ENCODE assay signal across 17 mouse cellular contexts in genomic region chr6:99241625-99242395, GRCm38 (mm10).
DNase-seq lines count a peak whose midpoint lies in the region; ATAC-seq and TF ChIP-seq lines count a peak whose summit lies in the region.
"Had no signal": no experiment of that assay in that cellular context is flagged by ENCODE, and none has a peak within 500 bp of the region (broad histone marks: within the 10 kb centered on the region; RNA-seq: fewer than 3 reads in every experiment).

No protein-coding gene starts in this region.

- H3K27me3 ChIP-seq in liver, adult 2 months (ENCODE audit: control insufficient read depth, insufficient read depth, low read length), result no peaks in the 10 kb centered on the region
- H3K27me3 ChIP-seq in liver, embryonic 11.5 days (replicated peaks; ENCODE audit: control insufficient read depth, insufficient read depth, low read length), result no peaks in the 10 kb centered on the region
- no peaks in the 10 kb centered on the region for H3K27me3 ChIP-seq in CH12.LX (replicated peaks)
- H3K27me3 ChIP-seq in thymus, adult 2 months (ENCODE audit: control insufficient read depth, insufficient read depth, low read length), result no peaks in the 10 kb centered on the region
- no peaks in the 10 kb centered on the region for H3K27me3 ChIP-seq in cerebellum, adult 2 months (ENCODE audit: control insufficient read depth, insufficient read depth, low read length)
- H3K27me3 ChIP-seq: embryonic facial prominence, embryonic 15.5 days; forebrain, embryonic 13.5 days; hindbrain, embryonic 15.5 days; liver, embryonic 15.5 days; stomach, embryonic 15.5 days had no signal

- no peaks in the 10 kb centered on the region for H3K4me1 ChIP-seq in liver, adult 2 months (ENCODE audit: control insufficient read depth, insufficient read depth, low read length)
- H3K4me1 ChIP-seq in liver, embryonic 11.5 days (replicated peaks; ENCODE audit: control insufficient read depth, insufficient read depth, low read length), result peaks cover 3% of the 10 kb centered on the region; the same call in 1 of the 2 replicates
- peaks cover 23 to 29% of the 10 kb centered on the region in 2 experiments for H3K4me1 ChIP-seq in CH12.LX (ENCODE audit: control insufficient read depth in 1 of 2, insufficient read depth in 2 of 2)
- peaks cover 7% of the 10 kb centered on the region for H3K4me1 ChIP-seq in thymus, adult 2 months (replicated peaks; ENCODE audit: control insufficient read depth, insufficient read depth, low read length)
- no peaks in the 10 kb centered on the region for H3K4me1 ChIP-seq in cerebellum, adult 2 months (ENCODE audit: control insufficient read depth, insufficient read depth, low read length)
- H3K4me1 ChIP-seq: embryonic facial prominence, embryonic 15.5 days; forebrain, embryonic 13.5 days; hindbrain, embryonic 15.5 days; liver, embryonic 15.5 days; stomach, embryonic 15.5 days had no signal

- TF ChIP-seq RAD21 in CH12.LX (IDR thresholded peaks at IDR 0.05; ENCODE audit: low read depth, low read length), result no peak; the same call in 1 of the 2 replicates

- in situ Hi-C loops in CH12.LX (cut with MboI; ENCODE audit: low pct_ligation_motif_present, low pct_unique_long_range_greater_than_20kb, low sequenced_read_pairs), result no loop called here

- H3K9me3 ChIP-seq in liver, embryonic 11.5 days (ENCODE audit: control insufficient read depth, low read length), result no peaks in the 10 kb centered on the region
- no peaks in the 10 kb centered on the region for H3K9me3 ChIP-seq in CH12.LX (replicated peaks; ENCODE audit: low read length)
- H3K9me3 ChIP-seq: embryonic facial prominence, embryonic 15.5 days; forebrain, embryonic 13.5 days; hindbrain, embryonic 15.5 days; liver, embryonic 15.5 days; stomach, embryonic 15.5 days had no signal

- H3K79me2 ChIP-seq in liver, adult 2 months (ENCODE audit: control insufficient read depth, insufficient read depth, low read length), result peaks cover 9% of the 10 kb centered on the region; the same call in 1 of the 2 replicates
- H3K79me2 ChIP-seq in CH12.LX (replicated peaks; ENCODE audit: control insufficient read depth, extremely low read depth, insufficient read depth, poor library complexity, severe bottlenecking) (no peaks in the 10 kb centered on the region; the same call in 1 of the 2 replicates), macrophage (ENCODE audit: inconsistent target) (no peaks in the 10 kb centered on the region)

- H3K4me2 ChIP-seq in liver, embryonic 11.5 days, result no peak overlapping the region
- H3K4me2 ChIP-seq in CH12.LX (ENCODE audit: insufficient read depth, low read depth, poor library complexity, severe bottlenecking), result peak overlapping the region; percentile 45
- H3K4me2 ChIP-seq: embryonic facial prominence, embryonic 15.5 days; forebrain, embryonic 13.5 days; hindbrain, embryonic 15.5 days; liver, embryonic 15.5 days; midbrain, embryonic 11.5 days; stomach, embryonic 15.5 days had no signal

- peak; percentile 31 for DNase-seq in liver, adult 2 months (ENCODE audit: extremely low read depth, low read depth, low spot score)
- DNase-seq in liver, embryonic 11.5 days (ENCODE audit: low spot score), result no peak
- peak; percentile 78 for DNase-seq in CH12.LX (ENCODE audit: extremely low read depth)
- peak; percentile 39 for DNase-seq in thymus, adult 2 months
- no peak for DNase-seq in urinary bladder, postnatal 25 days (ENCODE audit: low spot score)
- DNase-seq in cerebellum, adult 2 months, result no peak
- no peak for DNase-seq in cerebellum, postnatal 10 days
- DNase-seq: adrenal gland, postnatal 14 days; cerebellum, postnatal 36 days; gastrocnemius, postnatal 10 days had no signal

- no peak for TF ChIP-seq POLR2A in liver, adult 2 months (IDR thresholded peaks at IDR 0.05; ENCODE audit: extremely low read depth, insufficient read depth, low read length)
- TF ChIP-seq POLR2A in CH12.LX (IDR thresholded peaks at IDR 0.05; ENCODE audit: low read depth, low read length), result no peak
- no peak for TF ChIP-seq POLR2A in thymus, adult 2 months (IDR thresholded peaks at IDR 0.05; ENCODE audit: control insufficient read depth, extremely low read depth, insufficient read depth, low read length, poor library complexity)
- TF ChIP-seq POLR2A in cerebellum, adult 2 months (IDR thresholded peaks at IDR 0.05; ENCODE audit: borderline replicate concordance, insufficient read depth, low read length), result no peak

- H3K9ac ChIP-seq in liver, adult 2 months (ENCODE audit: low read depth, low read length), result no peak overlapping the region
- no peak overlapping the region for H3K9ac ChIP-seq in liver, embryonic 11.5 days (ENCODE audit: low read depth, low read length)
- 0 out of 2 replicates have a peak overlapping the region, but pooled peaks have one; percentile 24 for H3K9ac ChIP-seq in CH12.LX (ENCODE audit: insufficient read depth, low read depth)
- H3K9ac ChIP-seq: embryonic facial prominence, embryonic 15.5 days; forebrain, embryonic 13.5 days; hindbrain, embryonic 15.5 days; liver, embryonic 15.5 days; stomach, embryonic 15.5 days had no signal

- no peak for ATAC-seq in liver, embryonic 11.5 days (replicated peaks; ENCODE audit: low FRiP score)
- ATAC-seq: forebrain, embryonic 13.5 days had no signal

- no peak overlapping the region for H3K27ac ChIP-seq in liver, adult 2 months (replicated peaks; ENCODE audit: insufficient read depth, low read depth, low read length)
- H3K27ac ChIP-seq in liver, embryonic 11.5 days (ENCODE audit: low read depth, low read length), result no peak overlapping the region
- H3K27ac ChIP-seq in CH12.LX (ENCODE audit: insufficient read depth, low read depth) (peak overlapping the region; percentile 91), macrophage (peak overlapping the region; percentile 64)
- H3K27ac ChIP-seq in thymus, adult 2 months (ENCODE audit: control insufficient read depth, insufficient read depth, low read length), result no peak overlapping the region
- no peak overlapping the region for H3K27ac ChIP-seq in cerebellum, adult 2 months (ENCODE audit: insufficient read depth, low read length)
- H3K27ac ChIP-seq: embryonic facial prominence, embryonic 15.5 days; forebrain, embryonic 13.5 days; hindbrain, embryonic 15.5 days; liver, embryonic 15.5 days; stomach, embryonic 15.5 days had no signal

- TF ChIP-seq CTCF in liver, adult 2 months (IDR thresholded peaks at IDR 0.05; ENCODE audit: low read depth, low read length), result no peak
- TF ChIP-seq CTCF in CH12.LX (conservative IDR thresholded peaks at IDR 0.05 in 1 of 2, IDR thresholded peaks at IDR 0.05 in 1 of 2; ENCODE audit: low read depth in 2 of 2, low read length in 2 of 2), result no peak
- no peak for TF ChIP-seq CTCF in thymus, adult 2 months (IDR thresholded peaks at IDR 0.05; ENCODE audit: borderline replicate concordance, control insufficient read depth, extremely low read depth, insufficient read depth, low read length, poor library complexity)
- TF ChIP-seq CTCF in cerebellum, adult 2 months (IDR thresholded peaks at IDR 0.05; ENCODE audit: borderline replicate concordance, insufficient read depth, low read depth, low read length), result no peak

- 94% methylated on average over 10 of the region's 10 CpGs for WGBS in liver, adult 2 months
- 77% methylated on average over 10 of the region's 10 CpGs for WGBS in liver, embryonic 11.5 days
- WGBS in macrophage (ENCODE audit: missing documents), result 56% methylated on average over 10 of the region's 10 CpGs
- WGBS in thymus, adult 2 months, result 50% methylated on average over 10 of the region's 10 CpGs
- 95% methylated on average over 10 of the region's 10 CpGs for WGBS in cerebellum, adult 2 months

- TF ChIP-seq EP300 in CH12.LX (IDR thresholded peaks at IDR 0.05; ENCODE audit: low read length), result peak; percentile 74

- H3K4me3 ChIP-seq in liver, adult 2 months (ENCODE audit: insufficient read depth, low read depth, low read length), result no peak overlapping the region
- no peak overlapping the region for H3K4me3 ChIP-seq in liver, embryonic 11.5 days (ENCODE audit: low read depth, low read length)
- peak overlapping the region in 1 of 3 experiments; percentile 19 for H3K4me3 ChIP-seq in CH12.LX (replicated peaks in 1 of 3; ENCODE audit: low read depth in 2 of 3, low read length in 2 of 3, poor library complexity in 1 of 3)
- H3K4me3 ChIP-seq in macrophage (ENCODE audit: inconsistent target), result no peak overlapping the region
- H3K4me3 ChIP-seq in thymus, adult 2 months (ENCODE audit: control insufficient read depth, insufficient read depth, low read length), result no peak overlapping the region
- no peak overlapping the region for H3K4me3 ChIP-seq in cerebellum, adult 2 months (replicated peaks; ENCODE audit: insufficient read depth, low read depth, low read length)
- H3K4me3 ChIP-seq: embryonic facial prominence, embryonic 15.5 days; forebrain, embryonic 13.5 days; hindbrain, embryonic 15.5 days; liver, embryonic 15.5 days; stomach, embryonic 15.5 days had no signal

- dilution Hi-C loops in CH12.LX (cut with MboI; ENCODE audit: extremely low pct_ligation_motif_present, extremely low pct_unique_long_range_greater_than_20kb, low sequenced_read_pairs), result no loop called here

- H3K36me3 ChIP-seq in liver, adult 2 months (ENCODE audit: control insufficient read depth, insufficient read depth, low read length), result no peaks in the 10 kb centered on the region
- no peaks in the 10 kb centered on the region for H3K36me3 ChIP-seq in liver, embryonic 11.5 days (ENCODE audit: control insufficient read depth, insufficient read depth, low read length)
- H3K36me3 ChIP-seq in CH12.LX (replicated peaks in 1 of 2; ENCODE audit: control insufficient read depth in 1 of 2, insufficient read depth in 1 of 2, low read length in 1 of 2), result peaks cover 0 to 3% of the 10 kb centered on the region in 2 experiments
- no peaks in the 10 kb centered on the region for H3K36me3 ChIP-seq in macrophage (ENCODE audit: inconsistent target)
- no peaks in the 10 kb centered on the region for H3K36me3 ChIP-seq in thymus, adult 2 months (ENCODE audit: control insufficient read depth, insufficient read depth, low read length)
- H3K36me3 ChIP-seq: embryonic facial prominence, embryonic 15.5 days; hindbrain, embryonic 15.5 days; liver, embryonic 15.5 days; stomach, embryonic 15.5 days had no signal

TF ChIP-seq in CH12.LX, 34 proteins besides CTCF, POLR2A, EP300 and RAD21 (continues in another document):
- TF ChIP-seq IRF4 (IDR thresholded peaks at IDR 0.05; ENCODE audit: low read depth, low read length) (no peak; the same call in 1 of the 2 replicates), CHD2 (IDR thresholded peaks at IDR 0.05; ENCODE audit: low read length) (no peak), NELFE (IDR thresholded peaks at IDR 0.05; ENCODE audit: low read depth, low read length) (no peak), USF1 (IDR thresholded peaks at IDR 0.05; ENCODE audit: low read depth, low read length) (no peak), ZMIZ1 (IDR thresholded peaks at IDR 0.05; ENCODE audit: low read depth, low read length) (no peak), BHLHE40 (IDR thresholded peaks at IDR 0.05; ENCODE audit: low read depth, low read length) (peak; percentile 82), MAX (IDR thresholded peaks at IDR 0.05; ENCODE audit: low read length) (0 out of 2 replicates have a peak, but pooled peaks have one; percentile 9), PAX5 (IDR thresholded peaks at IDR 0.05; ENCODE audit: low read length) (no peak), POLR2AphosphoS2 (IDR thresholded peaks at IDR 0.05; ENCODE audit: low read depth, low read length) (no peak), SIN3A (IDR thresholded peaks at IDR 0.05; ENCODE audit: low read length) (no peak)

Comparison
In these comparisons a context has a peak if more than half of its experiments do, and no peak if none do; other contexts are left out.
1. DNase-seq: peak in liver, adult 2 months (single experiment), CH12.LX (single experiment) and thymus, adult 2 months (single experiment); none in liver, embryonic 11.5 days (single experiment), urinary bladder, postnatal 25 days (single experiment), cerebellum, adult 2 months (0 of 2) and cerebellum, postnatal 10 days (0 of 2).
2. H3K27ac ChIP-seq: peak in CH12.LX (single experiment) and macrophage (single experiment); none in liver, adult 2 months (single experiment), liver, embryonic 11.5 days (single experiment), thymus, adult 2 months (single experiment) and cerebellum, adult 2 months (single experiment).